Mouse (Mus musculus) forebrain, postnatal 0 days (tissue): ENCODE measurements around the gene Slc9a3r2. TPM values are rescaled to one million over a fixed set of nuclear protein-coding genes. Genes with fewer than 3 reads are reported as not detected.

ENCODE experiments used
- ATAC-seq: fragments of 200-750 bp; cut with Nextera tagmentation; 2 replicates; pipeline ENCODE4 v1.8.0; 2017; ENCODE audit warnings: mild to moderate bottlenecking, moderate library complexity
- DNase-seq: peaks from one replicate; pipeline ENCODE4 v3.0.0-alpha.2; 2015
- H3K27ac ChIP-seq: fragments of 300-500 bp; sonication (generic); 2 replicates; pipeline ENCODE4 v1.5.1; 2014; ENCODE audit warnings: low read depth, mild to moderate bottlenecking, antibody characterized with exemption, low read length, moderate library complexity, mixed read lengths
- H3K27me3 ChIP-seq: fragments of 300-500 bp; sonication (generic); 2 replicates; pipeline ENCODE4 v1.6.1; 2014; ENCODE audit warnings: mild to moderate bottlenecking, low read length, mixed read lengths; ENCODE audit not compliant: insufficient read depth
- H3K36me3 ChIP-seq: fragments of 300-500 bp; sonication (generic); 2 replicates; pipeline ENCODE4 v1.6.1; 2014; ENCODE audit warnings: mild to moderate bottlenecking, moderate library complexity; ENCODE audit not compliant: insufficient read depth
- H3K4me1 ChIP-seq: fragments of 300-500 bp; sonication (generic); 2 replicates; pipeline ENCODE4 v1.6.1; 2014; ENCODE audit warnings: antibody characterized with exemption; ENCODE audit not compliant: insufficient read depth
- H3K4me2 ChIP-seq: fragments of 300-500 bp; sonication (generic); 2 replicates; pipeline ENCODE4 v1.6.1; 2014; ENCODE audit warnings: low read depth, mild to moderate bottlenecking, moderate library complexity
- H3K4me3 ChIP-seq: fragments of 300-500 bp; sonication (generic); 2 replicates; pipeline ENCODE4 v1.5.1; 2014; ENCODE audit warnings: low read depth, low read length, mixed read lengths
- H3K9ac ChIP-seq: fragments of 300-500 bp; sonication (generic); 2 replicates; pipeline ENCODE4 v1.6.1; 2014; ENCODE audit warnings: mild to moderate bottlenecking
- H3K9me3 ChIP-seq: fragments of 300-500 bp; sonication (generic); 2 replicates; pipeline ENCODE4 v1.6.1; 2016; ENCODE audit warnings: low read length
- CTCF ChIP-seq: sonication (generic); IDR thresholded peaks from 2 replicates; pipeline ENCODE4 v1.5.1; 2016; ENCODE audit warnings: antibody characterized with exemption, control low read depth, low read depth
- WGBS: fragments of 180-500 bp; shearing (Covaris S2); extraction: QIAGEN DNeasy Blood & Tissue Kit; methylation state at CpG from one replicate; pipeline ENCODE4 v1.1.7; 2014; 5-methylcytosine and 5-hydroxymethylcytosine counted together
- polyA plus RNA-seq: library from polyadenylated mRNA; unstranded; fragments of >200 nt; fragmentation: Nextera tagmentation; extraction: Ambion mirVana; gene quantifications from 2 replicates; pipeline ENCODE4 v1.2.1, GENCODE M21; 2015
- total RNA-seq: library from RNA; depleted of rRNA; stranded (reverse); fragments of >200 nt; gene quantifications from 2 replicates; pipeline ENCODE4 v1.2.3, GENCODE M21; 2014; rRNA removed

Gene Slc9a3r2
- total RNA-seq = 43.5 and 54.5 TPM in 2 replicates
- 42.0 and 48.3 TPM in 2 replicates for polyA plus RNA-seq

DNA sequence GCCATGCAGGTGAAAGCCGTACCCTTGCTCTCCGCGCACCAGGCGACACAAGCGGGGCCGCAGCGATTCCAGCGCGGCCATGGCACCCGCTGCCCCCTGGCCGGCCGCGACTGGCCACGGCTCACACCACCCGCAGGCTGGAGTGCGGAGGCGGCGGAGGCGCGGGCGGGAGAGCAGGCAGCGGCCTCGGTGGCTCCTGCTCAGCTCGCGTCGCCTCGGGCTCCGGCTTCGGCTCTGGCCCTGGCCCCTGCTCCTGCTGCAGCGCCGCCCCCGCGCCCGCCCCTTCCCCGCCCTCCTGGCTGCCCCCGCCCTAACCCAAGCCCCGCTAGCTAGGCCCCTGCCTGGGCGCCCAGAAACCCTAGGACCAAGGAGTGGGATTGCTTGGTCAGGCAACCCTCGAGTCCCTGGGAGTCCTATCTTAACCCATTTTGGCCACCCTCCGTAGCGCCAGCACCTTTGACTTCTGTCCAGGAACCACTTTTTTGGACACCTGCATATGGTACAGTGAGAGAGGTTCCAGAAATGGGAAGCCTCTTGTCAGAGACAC, at the start of gene Slc9a3r2:
Gene Slc9a3r2 (minus strand): TSS at position 258 of the 547 bp plus-strand sequence.
- DNase-seq (peak; percentile 44), ATAC-seq (peak; percentile 74)
- peak within 1 kb of the TSS; percentile 70 for H3K4me3 ChIP-seq
- no peaks in the 10 kb centered on the region for H3K36me3 ChIP-seq
- H3K27me3 ChIP-seq = no peaks in the 10 kb centered on the region; the same call in 1 of the 2 replicates
- H3K4me1 ChIP-seq = peaks cover 4% of the 10 kb centered on the region; the same call in 1 of the 2 replicates
- H3K27ac ChIP-seq = peak within 1 kb of the TSS; percentile 57; the same call in 1 of the 2 replicates
- no peak for TF ChIP-seq CTCF
- 3% methylated on average over 34 of the region's 41 CpGs for WGBS
- peak within 1 kb of the TSS; percentile 99 for H3K4me2 ChIP-seq
- H3K9ac ChIP-seq = peak within 1 kb of the TSS; percentile 76
- H3K9me3 ChIP-seq = no peaks in the 10 kb centered on the region

DNA sequence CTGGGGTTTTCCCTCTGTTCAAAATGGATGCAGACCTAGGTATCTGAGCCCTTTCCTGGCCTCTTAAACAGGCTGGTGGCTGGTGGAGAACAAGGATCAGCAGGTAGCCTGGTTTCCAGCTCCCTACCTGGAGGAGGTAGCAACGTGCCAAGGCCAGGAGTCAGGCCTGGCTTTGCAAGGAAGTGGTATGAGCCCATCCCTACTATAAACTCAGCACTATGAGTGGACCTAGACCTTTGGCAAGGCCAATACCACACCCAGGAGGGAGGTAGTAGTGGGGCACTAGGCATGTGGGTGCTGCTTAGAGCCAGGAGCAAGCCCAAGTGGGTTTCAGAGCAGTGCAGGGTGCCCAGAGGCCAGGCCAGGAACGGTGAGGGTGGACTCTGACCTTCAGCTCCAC, 49.3 kb upstream of the Slc9a3r2 start:
- no peaks in the 10 kb centered on the region for H3K9me3 ChIP-seq
- DNase-seq (no peak), ATAC-seq (no peak)
- H3K27ac ChIP-seq = no peak overlapping the region
- no peak overlapping the region for H3K9ac ChIP-seq
- H3K36me3 ChIP-seq = peaks cover 48% of the 10 kb centered on the region
- H3K4me1 ChIP-seq = peaks cover 11% of the 10 kb centered on the region; the same call in 1 of the 2 replicates
- no peak overlapping the region for H3K4me3 ChIP-seq
- WGBS = 87% methylated on average over 2 of the region's 2 CpGs
- no peak overlapping the region for H3K4me2 ChIP-seq
- no peaks in the 10 kb centered on the region for H3K27me3 ChIP-seq
- TF ChIP-seq CTCF = no peak

DNA sequence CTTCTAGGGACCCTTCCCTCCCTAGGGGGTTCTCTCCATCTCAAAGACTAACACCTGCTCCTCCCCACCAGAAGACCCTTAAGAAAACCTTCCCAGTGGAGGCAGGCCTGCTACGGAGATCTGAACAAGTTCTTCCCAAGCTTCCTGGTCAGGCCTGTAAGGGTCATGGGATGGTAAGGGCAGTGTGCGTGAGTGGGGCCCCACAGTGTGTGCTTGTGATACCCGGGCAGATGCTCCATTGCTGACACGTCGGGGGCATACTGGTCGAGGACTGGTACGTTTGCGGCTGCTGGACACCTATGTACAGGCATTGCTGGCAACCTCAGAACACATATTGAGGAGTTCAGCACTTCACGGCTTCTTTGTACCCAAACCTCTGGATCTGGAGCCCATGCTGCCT, 48.6 kb upstream of the Slc9a3r2 start:
- DNase-seq = no peak
- H3K9ac ChIP-seq = no peak overlapping the region
- 72% methylated on average over 9 of the region's 9 CpGs for WGBS
- no peak overlapping the region for H3K4me2 ChIP-seq
- no peak overlapping the region for H3K4me3 ChIP-seq
- H3K4me1 ChIP-seq = peaks cover 11% of the 10 kb centered on the region; the same call in 1 of the 2 replicates
- no peaks in the 10 kb centered on the region for H3K27me3 ChIP-seq
- peaks cover 40% of the 10 kb centered on the region for H3K36me3 ChIP-seq
- TF ChIP-seq CTCF = no peak
- no peaks in the 10 kb centered on the region for H3K9me3 ChIP-seq
- ATAC-seq = no peak
- H3K27ac ChIP-seq = no peak overlapping the region

DNA sequence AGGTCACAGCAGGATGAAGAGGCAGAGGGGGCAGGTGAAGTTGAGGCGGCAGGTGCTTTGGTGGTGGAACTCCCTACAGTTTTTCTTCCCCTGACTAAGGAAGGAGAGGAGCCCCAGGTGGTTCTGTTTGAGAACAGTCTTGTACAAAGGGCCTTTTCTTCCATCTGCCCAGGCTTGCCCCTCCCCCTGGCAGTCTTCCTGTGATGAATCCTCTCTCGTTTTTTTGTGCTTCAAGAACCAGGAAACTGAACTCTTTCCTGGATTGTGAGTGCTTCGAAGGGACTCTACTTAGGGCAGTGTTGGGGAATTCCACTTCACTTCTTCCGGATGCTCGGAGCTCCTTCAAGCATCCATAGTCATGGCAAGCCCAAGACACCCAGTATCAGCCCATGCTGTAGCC, 47.9 kb upstream of the Slc9a3r2 start:
- 18% methylated on average over 5 of the region's 5 CpGs for WGBS
- peaks cover 41% of the 10 kb centered on the region for H3K36me3 ChIP-seq

DNA sequence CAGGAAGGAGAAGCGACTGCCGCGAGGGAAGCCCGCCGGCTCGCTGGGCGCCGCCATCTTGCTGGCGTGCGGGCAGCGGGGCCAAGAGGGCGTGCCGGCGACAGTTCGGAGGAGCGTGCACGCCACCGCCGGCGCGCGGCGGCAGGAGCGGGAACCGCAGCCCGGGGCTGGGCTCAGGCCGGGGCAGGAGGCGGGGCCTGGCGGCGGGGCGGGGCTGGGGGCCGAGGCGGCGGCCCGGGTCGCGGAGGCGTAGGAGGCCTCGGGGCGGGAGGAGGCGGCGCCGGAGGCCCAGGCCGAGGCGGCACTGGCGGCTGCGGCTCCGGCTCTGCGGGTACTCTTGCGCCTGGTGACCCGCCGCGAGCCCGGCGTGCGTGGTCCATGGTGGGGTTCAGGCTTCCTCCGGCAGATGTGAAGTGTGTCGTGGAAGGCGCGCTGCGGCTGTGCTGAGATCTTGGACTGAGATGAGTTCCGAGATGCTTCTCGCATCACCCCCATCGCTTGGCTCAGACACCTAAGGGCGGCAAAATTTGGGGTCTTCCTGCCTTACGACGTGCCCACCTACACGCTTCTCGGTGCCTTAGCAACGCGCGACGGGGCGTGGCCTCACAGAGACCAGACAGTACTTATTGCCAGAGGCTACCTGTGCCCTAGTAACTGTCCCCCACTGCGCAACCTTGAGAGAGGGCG, 46.0 kb upstream of the Slc9a3r2 start, which contains the start of the genes Gfer and Noxo1:
Gene Gfer (minus strand): TSS at position 146 of the 687 bp plus-strand sequence.
Gene Noxo1 (plus strand): TSS at position 224 of the 687 bp plus-strand sequence.
- peak within 1 kb of the TSS; percentile 79 for H3K9ac ChIP-seq
- H3K9me3 ChIP-seq = no peaks in the 10 kb centered on the region
- peaks cover 26% of the 10 kb centered on the region for H3K36me3 ChIP-seq
- DNase-seq (peak; percentile 87), ATAC-seq (peak; percentile 96)
- H3K4me1 ChIP-seq = peaks cover 11% of the 10 kb centered on the region; the same call in 1 of the 2 replicates
- peak within 1 kb of the TSS; percentile 90 for H3K27ac ChIP-seq
- peak; percentile 48 for TF ChIP-seq CTCF
- H3K4me3 ChIP-seq = peak within 1 kb of the TSS; percentile 76
- no peaks in the 10 kb centered on the region for H3K27me3 ChIP-seq
- WGBS = under 1% methylated on average over 63 of the region's 76 CpGs
- peak within 1 kb of the TSS; percentile 83 for H3K4me2 ChIP-seq

More for the DNA sequence above, 47.9 kb upstream of the Slc9a3r2 start:
- ATAC-seq (no peak), DNase-seq (no peak)
- Histone ChIP-seq H3K9ac (no peak overlapping the region), H3K9me3 (no peaks in the 10 kb centered on the region), H3K4me3 (no peak overlapping the region), H3K27me3 (no peaks in the 10 kb centered on the region), H3K4me1 (peaks cover 11% of the 10 kb centered on the region; the same call in 1 of the 2 replicates), H3K27ac (no peak overlapping the region), H3K4me2 (no peak overlapping the region)
- TF ChIP-seq CTCF = no peak

DNA sequence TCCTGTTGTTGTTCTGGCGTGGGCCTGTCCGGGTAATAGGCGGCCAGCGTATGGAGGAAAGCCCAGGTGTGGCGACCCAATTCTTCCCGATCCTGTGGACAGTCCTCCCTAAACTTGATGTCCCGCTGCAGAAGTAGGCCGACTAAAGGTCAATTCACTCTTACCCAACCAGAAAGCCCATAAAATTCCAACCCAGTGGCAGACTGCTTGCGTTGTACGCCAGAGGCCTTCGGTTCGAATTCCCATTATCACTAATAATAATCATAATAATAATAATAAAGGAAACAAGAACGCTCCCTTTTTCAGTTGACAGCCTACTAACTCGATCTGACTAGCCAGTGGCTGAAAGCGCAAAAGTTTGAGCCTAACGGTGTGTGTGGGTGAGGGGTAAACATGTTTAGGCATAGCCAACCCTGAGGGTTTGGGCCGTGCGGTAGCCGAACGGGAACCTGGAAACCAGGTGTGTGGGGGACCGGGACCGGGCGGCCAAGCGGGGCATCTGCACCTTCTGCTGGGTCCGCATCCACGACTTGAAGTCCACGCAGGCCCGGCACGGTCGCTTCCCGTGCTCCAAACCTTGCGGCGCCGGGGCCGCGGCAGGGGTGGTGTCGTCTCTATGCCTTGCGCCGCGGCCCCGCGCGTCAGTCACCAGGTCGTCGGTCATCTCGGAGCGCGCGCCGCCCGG, 45.3 kb upstream of the Slc9a3r2 start:
- no peaks in the 10 kb centered on the region for H3K27me3 ChIP-seq
- TF ChIP-seq CTCF = no peak
- peak overlapping the region; percentile 79 for H3K9ac ChIP-seq
- no peaks in the 10 kb centered on the region for H3K9me3 ChIP-seq
- H3K4me1 ChIP-seq = peaks cover 16% of the 10 kb centered on the region
- H3K36me3 ChIP-seq = peaks cover 19% of the 10 kb centered on the region
- ATAC-seq = no peak
- H3K27ac ChIP-seq = peak overlapping the region; percentile 90
- WGBS = 7% methylated on average over 48 of the region's 51 CpGs
- no peak for DNase-seq
- H3K4me2 ChIP-seq = peak overlapping the region; percentile 83
- peak overlapping the region; percentile 76 for H3K4me3 ChIP-seq
